Mouse (Mus musculus) spleen, adult 2 months (tissue): Measurements from ENCODE around the gene Mrpl54. TPM values are rescaled to one million over a fixed set of nuclear protein-coding genes. Genes with fewer than 3 reads are reported as not detected.
A peak's percentile ranks its signal among the peaks of the same experiment; 100 is the strongest.

Source experiments
- DNase-seq, 2 experiments: peaks; one replicate each; pipeline versions ENCODE4 v3.0.0 to v3.0.0-alpha.2; 2012 to 2021; ENCODE audit warnings: low spot score in 2 of 2, low read depth in 1 of 2
- H3K27ac ChIP-seq: fragments of 200-500 bp; 2 replicates; pipeline ENCODE4 v1.5.1; 2012; ENCODE audit warnings: low read length, inconsistent platforms; ENCODE audit not compliant: insufficient read depth
- H3K27me3 ChIP-seq: fragments of 200-500 bp; 2 replicates; pipeline ENCODE4 v1.6.1; 2012; ENCODE audit warnings: mild to moderate bottlenecking, moderate library complexity, low read length, inconsistent platforms; ENCODE audit not compliant: control insufficient read depth, insufficient read depth
- H3K36me3 ChIP-seq: fragments of 200-500 bp; 2 replicates; pipeline ENCODE4 v1.6.1; 2012; ENCODE audit warnings: mild to moderate bottlenecking, low read length, inconsistent platforms; ENCODE audit not compliant: control insufficient read depth, insufficient read depth
- H3K4me1 ChIP-seq: fragments of 200-500 bp; 2 replicates; pipeline ENCODE4 v1.6.1; 2011; ENCODE audit warnings: inconsistent platforms; ENCODE audit not compliant: control insufficient read depth, insufficient read depth, insufficient read length
- H3K4me3 ChIP-seq: fragments of 200-500 bp; 2 replicates; pipeline ENCODE4 v1.5.1; 2011; ENCODE audit warnings: mild to moderate bottlenecking, inconsistent platforms; ENCODE audit not compliant: insufficient read depth, insufficient read length; ENCODE audit errors: extremely low read depth
- CTCF ChIP-seq: fragments of 200-500 bp; IDR thresholded peaks from 2 replicates; pipeline ENCODE4 v1.5.1; 2011; ENCODE audit warnings: mild to moderate bottlenecking, inconsistent platforms; ENCODE audit not compliant: insufficient read depth, insufficient read length, insufficient replicate concordance; ENCODE audit errors: extremely low read depth
- POLR2A ChIP-seq: fragments of 200-500 bp; IDR thresholded peaks from 2 replicates; pipeline ENCODE4 v1.6.1; 2011; ENCODE audit warnings: low read depth, low read length, inconsistent platforms
- WGBS: fragments of 180-500 bp; shearing (Covaris S2); methylation state at CpG from one replicate; pipeline ENCODE4 v1.1.7; 2018; 5-methylcytosine and 5-hydroxymethylcytosine counted together
- polyA plus RNA-seq: library from polyadenylated mRNA; depleted of rRNA; stranded (reverse); fragments of >200 nt; gene quantifications from 2 replicates; pipeline ENCODE4 v1.2.3, GENCODE M21; 2012

The Mrpl54 gene
- polyA plus RNA-seq, 1 experiment: 63.6 TPM

DNA sequence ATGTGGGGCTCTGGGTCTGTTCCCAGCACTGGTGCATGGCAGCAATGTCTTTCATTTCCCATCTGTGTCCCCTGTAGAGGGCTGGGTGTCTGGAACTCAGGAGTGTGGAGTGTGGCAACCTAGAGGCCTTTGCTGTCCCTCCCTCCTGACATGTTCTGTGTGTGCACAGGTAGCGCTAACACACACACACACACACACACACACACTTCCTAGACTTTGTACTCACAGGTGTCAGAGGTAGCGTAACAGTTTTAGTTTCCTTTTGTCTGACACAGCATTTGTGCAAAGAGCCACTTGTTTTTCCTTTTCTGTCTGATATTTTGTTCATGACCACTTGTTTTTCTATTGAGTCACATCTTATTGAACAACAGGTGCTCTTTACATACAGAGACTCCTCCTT, 18.9 kb downstream of the Mrpl54 start:
- DNase-seq: peak in 1 of 2 experiments; percentile 35
- Histone ChIP-seq H3K4me3 (no peak overlapping the region), H3K4me1 (peaks cover 3% of the 10 kb centered on the region; the same call in 1 of the 2 replicates), H3K36me3 (no peaks in the 10 kb centered on the region), H3K27ac (peak overlapping the region; percentile 53), H3K27me3 (peaks cover 3% of the 10 kb centered on the region; the same call in 1 of the 2 replicates)
- WGBS: 75% methylated on average over 2 of the region's 2 CpGs
- TF ChIP-seq POLR2A (no peak), CTCF (no peak)

DNA sequence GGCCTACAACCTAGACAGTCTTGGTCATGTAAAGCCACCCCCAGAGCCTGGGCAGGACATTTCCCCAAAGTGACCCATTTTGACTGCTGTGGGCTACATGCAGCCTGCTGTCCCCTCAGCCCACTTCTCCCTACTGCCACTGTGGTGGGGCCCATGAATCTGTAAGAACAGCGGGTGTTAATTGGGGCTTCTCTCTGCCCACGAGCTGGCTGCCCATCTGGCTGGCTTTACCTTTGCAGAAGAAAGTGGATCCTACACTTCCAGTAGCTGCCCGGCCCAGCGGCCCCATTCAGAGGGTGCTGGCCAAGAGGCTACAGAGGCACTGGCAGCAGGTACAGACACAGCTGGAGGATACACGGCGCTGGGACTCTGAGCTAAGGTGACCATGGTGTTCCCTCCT, 21.6 kb downstream of the Mrpl54 start:
- no peak overlapping the region for H3K4me3 ChIP-seq
- peaks cover 3% of the 10 kb centered on the region; the same call in 1 of the 2 replicates for H3K4me1 ChIP-seq
- H3K36me3 ChIP-seq: no peaks in the 10 kb centered on the region
- WGBS: 95% methylated on average over 6 of the region's 6 CpGs
- DNase-seq: no peak
- no peak for TF ChIP-seq POLR2A
- TF ChIP-seq CTCF: no peak
- peaks cover 1% of the 10 kb centered on the region; the same call in 1 of the 2 replicates for H3K27me3 ChIP-seq
- H3K27ac ChIP-seq: no peak overlapping the region

GRCm38 (mm10) chr10:81244595-81244994, 22.1 kb downstream of the Mrpl54 start:
- peaks cover 3% of the 10 kb centered on the region; the same call in 1 of the 2 replicates for H3K4me1 ChIP-seq

DNA sequence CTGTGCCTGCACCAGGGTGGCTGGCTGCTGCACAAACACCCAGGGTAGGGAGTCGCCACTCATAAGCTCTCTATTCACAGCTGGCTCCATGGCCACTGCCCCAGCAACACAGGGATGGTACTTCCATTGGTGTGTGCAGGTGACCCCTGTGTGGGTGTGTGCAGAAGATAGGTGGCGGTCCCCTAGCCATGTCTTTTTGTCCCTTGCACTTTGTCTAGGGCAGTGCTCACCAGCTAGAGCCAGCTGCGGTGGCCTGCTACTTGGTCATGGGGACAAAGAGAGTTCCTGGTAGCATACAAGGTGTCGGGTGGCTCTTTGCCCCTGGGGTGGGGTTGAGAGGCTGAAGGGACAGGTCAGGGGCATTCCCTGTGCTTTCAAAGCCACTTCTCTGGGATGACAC, 22.6 kb downstream of the Mrpl54 start:
- H3K27me3 ChIP-seq: peaks cover 6% of the 10 kb centered on the region; the same call in 1 of the 2 replicates
- TF ChIP-seq POLR2A (no peak), CTCF (no peak)
- WGBS: 91% methylated on average over 4 of the region's 4 CpGs
- no peaks in the 10 kb centered on the region for H3K36me3 ChIP-seq
- no peak overlapping the region for H3K4me3 ChIP-seq
- no peak for DNase-seq
- no peak overlapping the region for H3K27ac ChIP-seq
- peaks cover 3% of the 10 kb centered on the region; the same call in 1 of the 2 replicates for H3K4me1 ChIP-seq

More at GRCm38 (mm10) chr10:81244595-81244994, 22.1 kb downstream of the Mrpl54 start:
- no peak overlapping the region for H3K4me3 ChIP-seq
- peaks cover 6% of the 10 kb centered on the region; the same call in 1 of the 2 replicates for H3K27me3 ChIP-seq
- no peak overlapping the region for H3K27ac ChIP-seq
- TF ChIP-seq CTCF (peak; percentile 95), POLR2A (no peak)
- WGBS: 6% methylated on average over 17 of the region's 17 CpGs
- DNase-seq: peak; percentile 49 to 79
- H3K36me3 ChIP-seq: no peaks in the 10 kb centered on the region

DNA sequence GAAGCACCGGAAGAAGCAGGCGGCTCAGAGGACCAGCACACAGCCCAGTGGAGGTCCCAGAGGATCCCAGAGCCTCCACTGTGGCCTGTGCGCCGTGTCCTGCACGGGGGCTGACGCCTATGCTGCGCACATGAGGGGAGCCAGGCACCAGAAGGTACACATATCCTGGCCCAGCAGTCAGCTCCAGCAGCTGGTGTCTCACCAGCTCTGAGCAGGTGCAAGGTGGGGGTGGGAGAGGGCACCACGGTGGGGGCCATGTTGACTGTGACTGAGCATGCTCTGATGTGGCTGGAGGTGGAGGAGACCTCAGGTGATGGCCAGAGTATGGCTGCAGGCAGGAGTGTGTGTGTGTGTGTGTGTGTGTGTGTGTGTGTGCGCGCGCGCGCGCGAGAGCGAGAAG, 24.7 kb downstream of the Mrpl54 start:
- Histone ChIP-seq H3K4me1 (peaks cover 3% of the 10 kb centered on the region; the same call in 1 of the 2 replicates), H3K4me3 (no peak overlapping the region), H3K36me3 (no peaks in the 10 kb centered on the region), H3K27me3 (peaks cover 6% of the 10 kb centered on the region; the same call in 1 of the 2 replicates), H3K27ac (no peak overlapping the region)
- no peak for TF ChIP-seq POLR2A
- TF ChIP-seq CTCF: no peak
- no peak for DNase-seq
- 88% methylated on average over 16 of the region's 16 CpGs for WGBS

DNA sequence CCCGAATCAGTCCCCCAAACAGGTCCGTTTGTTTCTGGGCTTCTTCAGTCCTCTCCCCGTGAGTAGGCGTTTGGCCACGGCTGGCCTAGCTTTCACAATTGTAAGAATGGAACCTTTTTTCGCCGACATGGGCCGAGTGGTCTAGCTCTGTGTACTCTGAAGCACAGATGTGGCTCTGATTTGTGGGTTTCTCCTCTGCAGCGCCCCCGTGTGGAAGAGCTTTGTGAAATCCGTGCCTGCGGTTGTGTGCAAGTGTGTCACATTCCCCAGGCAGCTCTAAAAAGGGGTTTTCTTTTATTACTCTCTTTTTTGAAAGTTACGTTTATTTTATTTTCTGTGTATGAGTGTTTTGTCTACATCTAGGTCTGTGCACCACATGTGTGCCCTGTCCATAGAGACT, 25.9 kb downstream of the Mrpl54 start:
- peak; percentile 33 to 41 for DNase-seq
- Histone ChIP-seq H3K27ac (no peak overlapping the region), H3K4me3 (no peak overlapping the region), H3K36me3 (no peaks in the 10 kb centered on the region), H3K4me1 (peaks cover 3% of the 10 kb centered on the region; the same call in 1 of the 2 replicates), H3K27me3 (peaks cover 6% of the 10 kb centered on the region; the same call in 1 of the 2 replicates)
- TF ChIP-seq CTCF (peak; percentile 48; the same call in 1 of the 2 replicates), POLR2A (no peak)
- 24% methylated on average over 13 of the region's 13 CpGs for WGBS

GRCm38 (mm10) chr10:81238618-81239017, 28.1 kb downstream of the Mrpl54 start:
- no peaks in the 10 kb centered on the region for H3K4me1 ChIP-seq
- H3K36me3 ChIP-seq: no peaks in the 10 kb centered on the region
- H3K27me3 ChIP-seq: peaks cover 6% of the 10 kb centered on the region; the same call in 1 of the 2 replicates
- no peak overlapping the region for H3K4me3 ChIP-seq
- WGBS: 80% methylated on average over 2 of the region's 2 CpGs
- TF ChIP-seq CTCF: no peak
- TF ChIP-seq POLR2A: no peak
- no peak overlapping the region for H3K27ac ChIP-seq
- DNase-seq: no peak
